Mouse (Mus musculus) kidney, adult 8-10 months (tissue): ENCODE results near the gene Isyna1.
"Not testable (repeated sequence)": the region's sequence is repeated elsewhere in the genome, so short reads cannot be mapped to it uniquely, and the experiment has no call there.

Experiments
- DNase-seq, 2 experiments: peaks; one replicate each; pipeline ENCODE4 v3.0.0; 2022

Isyna1 gene

GRCm38 (mm10) chr8:70577207-70577606 is 17.0 kb upstream of the Isyna1 start:
- DNase-seq = no peak

- no peak for DNase-seq
These were observed 10.4 kb upstream of the Isyna1 start for GRCm38 (mm10) chr8:70583476-70584387.

GRCm38 (mm10) chr8:70584606-70585257 is 9.4 kb upstream of the Isyna1 start:
- DNase-seq = no peak

GRCm38 (mm10) chr8:70585258-70585652 is 8.9 kb upstream of the Isyna1 start:
- DNase-seq = peak in 1 of 2 experiments; percentile 69

- not testable (repeated sequence) for DNase-seq
These were observed 6.2 kb upstream of the Isyna1 start for GRCm38 (mm10) chr8:70587955-70588354.

GRCm38 (mm10) chr8:70591569-70591968 is 2.6 kb upstream of the Isyna1 start:
- DNase-seq = no peak

GRCm38 (mm10) chr8:70593173-70593572 is 1.0 kb upstream of the Isyna1 start:
- DNase-seq = no peak

- DNase-seq = peak in 1 of 2 experiments; percentile 44
These were observed 720 bp downstream of the Isyna1 start for GRCm38 (mm10) chr8:70594621-70595564.

GRCm38 (mm10) chr8:70595811-70596210 is 1.6 kb downstream of the Isyna1 start:
- DNase-seq = no peak

GRCm38 (mm10) chr8:70596216-70596615 is 2.0 kb downstream of the Isyna1 start:
- DNase-seq = no peak

GRCm38 (mm10) chr8:70596775-70597416 is 2.7 kb downstream of the Isyna1 start:
- no peak for DNase-seq

GRCm38 (mm10) chr8:70597417-70598272 is 3.5 kb downstream of the Isyna1 start:
- DNase-seq = no peak

GRCm38 (mm10) chr8:70598283-70598682 is 4.1 kb downstream of the Isyna1 start:
- DNase-seq = peak; percentile 81 to 89

GRCm38 (mm10) chr8:70598722-70599121 is 4.5 kb downstream of the Isyna1 start:
- no peak for DNase-seq

GRCm38 (mm10) chr8:70599507-70600290 is 5.5 kb downstream of the Isyna1 start:
- no peak for DNase-seq

- DNase-seq = peak in 1 of 2 experiments; percentile 48
These were observed 6.5 kb downstream of the Isyna1 start for GRCm38 (mm10) chr8:70600473-70601270.

GRCm38 (mm10) chr8:70601271-70601649 is 7.1 kb downstream of the Isyna1 start:
- DNase-seq = peak; percentile 75 to 83

- no peak for DNase-seq
These were observed 8.1 kb downstream of the Isyna1 start for GRCm38 (mm10) chr8:70602139-70602811.

- DNase-seq = no peak
These were observed 10.4 kb downstream of the Isyna1 start for GRCm38 (mm10) chr8:70604558-70604957.
